Mouse (Mus musculus): ENCODE measurements around the gene Setd4.

DNA sequence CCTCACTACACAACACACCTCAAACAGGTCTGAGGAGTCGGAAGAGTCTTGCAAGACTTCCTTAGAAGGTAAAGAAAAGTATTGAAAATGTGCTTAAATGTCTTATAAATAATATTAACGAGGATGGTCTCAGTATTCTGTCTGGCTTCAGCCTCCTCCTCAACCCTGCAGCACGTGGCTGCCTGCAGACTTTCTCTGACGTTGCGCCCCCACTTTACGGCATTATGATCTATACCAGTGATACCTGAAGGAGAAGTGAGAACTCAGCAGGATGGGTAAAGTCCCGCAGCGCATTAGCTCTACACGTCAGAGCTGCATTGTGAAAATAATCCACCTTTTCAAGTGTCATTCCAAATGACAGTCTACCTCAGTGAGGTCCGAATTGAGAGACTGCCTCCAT is 9.4 kb downstream of the Setd4 start:
- TF ChIP-seq CTCF (IDR thresholded peaks at IDR 0.05; ENCODE audit: borderline replicate concordance, control insufficient read depth, extremely low read depth, insufficient read depth, low read length, poor library complexity) (no peak), POLR2A (IDR thresholded peaks at IDR 0.05; ENCODE audit: control insufficient read depth, extremely low read depth, insufficient read depth, low read length, poor library complexity) (no peak)
